Mouse (Mus musculus) heart, embryonic 16.5 days (tissue): ENCODE measurements around the gene Styxl1. TPM values are rescaled to one million over a fixed set of nuclear protein-coding genes. Genes with fewer than 3 reads are reported as not detected.

Source experiments
- ATAC-seq: fragments of 200-750 bp; cut with Nextera tagmentation; replicated peaks from 2 replicates; pipeline ENCODE4 v1.8.0; 2017; ENCODE audit warnings: moderate number of reproducible peaks; ENCODE audit not compliant: insufficient read depth, low FRiP score; ENCODE audit errors: extremely low read depth
- H3K27ac ChIP-seq: fragments of 300-500 bp; sonication (generic); 2 replicates; pipeline ENCODE4 v1.5.1; 2014; ENCODE audit warnings: mild to moderate bottlenecking, low read length, control low read depth, moderate library complexity
- H3K27me3 ChIP-seq: fragments of 300-500 bp; sonication (generic); 2 replicates; pipeline ENCODE4 v1.6.1; 2014; ENCODE audit warnings: low read length, mixed read lengths; ENCODE audit not compliant: control insufficient read depth, insufficient read depth
- H3K36me3 ChIP-seq: fragments of 300-500 bp; sonication (generic); 2 replicates; pipeline ENCODE4 v1.6.1; 2014; ENCODE audit not compliant: control insufficient read depth, insufficient read depth
- H3K4me1 ChIP-seq: fragments of 300-500 bp; sonication (generic); 2 replicates; pipeline ENCODE4 v1.6.1; 2014; ENCODE audit warnings: low read length, mixed read lengths; ENCODE audit not compliant: control insufficient read depth, insufficient read depth
- H3K4me2 ChIP-seq: fragments of 300-500 bp; sonication (generic); 2 replicates; pipeline ENCODE4 v1.6.1; 2014; ENCODE audit warnings: low read depth, mild to moderate bottlenecking, control low read depth, low read length
- H3K4me3 ChIP-seq: fragments of 300-500 bp; sonication (generic); 2 replicates; pipeline ENCODE4 v1.5.1; 2014; ENCODE audit warnings: mild to moderate bottlenecking, control low read depth, low read length
- H3K9ac ChIP-seq: fragments of 300-500 bp; sonication (generic); 2 replicates; pipeline ENCODE4 v1.6.1; 2014; ENCODE audit warnings: low read length, control low read depth
- H3K9me3 ChIP-seq: fragments of 300-500 bp; sonication (generic); replicated peaks from 2 replicates; pipeline ENCODE4 v1.6.1; 2016; ENCODE audit warnings: low read length; ENCODE audit not compliant: control insufficient read depth
- WGBS: fragments of 180-500 bp; shearing (Covaris S2); extraction: QIAGEN DNeasy Blood & Tissue Kit; methylation state at CpG from one replicate; pipeline ENCODE4 v1.1.7; 2014; 5-methylcytosine and 5-hydroxymethylcytosine counted together
- polyA plus RNA-seq: library from polyadenylated mRNA; unstranded; fragments of >200 nt; fragmentation: Nextera tagmentation; extraction: Ambion mirVana; gene quantifications from 2 replicates; pipeline ENCODE4 v1.2.1, GENCODE M21; 2015

Styxl1 gene
- polyA plus RNA-seq, 1 experiment from 2014 or later, result 0.56 TPM

- ATAC-seq, result no peak
- Histone ChIP-seq H3K9ac (no peak overlapping the region), H3K27ac (no peak overlapping the region), H3K4me3 (no peak overlapping the region), H3K27me3 (0 out of 2 replicates have a peak, but pooled peaks cover 2% of the 10 kb centered on the region), H3K4me1 (peaks cover 2% of the 10 kb centered on the region; the same call in 1 of the 2 replicates), H3K4me2 (no peak overlapping the region), H3K36me3 (no peaks in the 10 kb centered on the region), H3K9me3 (no peaks in the 10 kb centered on the region)
- 57% methylated on average over 2 of the region's 2 CpGs for WGBS
Measured at GRCm38 (mm10) chr5:135804735-135805134, 26.6 kb upstream of the Styxl1 start.

GRCm38 (mm10) chr5:135803676-135804075 lies 25.5 kb upstream of the Styxl1 start:
- no peak overlapping the region for H3K4me2 ChIP-seq
- H3K27ac ChIP-seq, result no peak overlapping the region
- 77% methylated on average over 4 of the region's 4 CpGs for WGBS
- no peak overlapping the region for H3K4me3 ChIP-seq
- no peak for ATAC-seq
- H3K9ac ChIP-seq, result no peak overlapping the region
- 0 out of 2 replicates have a peak, but pooled peaks cover 2% of the 10 kb centered on the region for H3K27me3 ChIP-seq
- peaks cover 2% of the 10 kb centered on the region; the same call in 1 of the 2 replicates for H3K4me1 ChIP-seq
- H3K36me3 ChIP-seq, result no peaks in the 10 kb centered on the region
- no peaks in the 10 kb centered on the region for H3K9me3 ChIP-seq

GRCm38 (mm10) chr5:135803135-135803534 lies 24.9 kb upstream of the Styxl1 start:
- 46% methylated on average over 4 of the region's 4 CpGs for WGBS
- H3K9ac ChIP-seq, result no peak overlapping the region

GRCm38 (mm10) chr5:135802641-135803040 lies 24.5 kb upstream of the Styxl1 start:
- Histone ChIP-seq H3K4me3 (no peak overlapping the region), H3K27me3 (0 out of 2 replicates have a peak, but pooled peaks cover 2% of the 10 kb centered on the region), H3K9ac (no peak overlapping the region), H3K9me3 (no peaks in the 10 kb centered on the region), H3K27ac (no peak overlapping the region), H3K4me1 (peaks cover 2% of the 10 kb centered on the region; the same call in 1 of the 2 replicates), H3K4me2 (no peak overlapping the region), H3K36me3 (no peaks in the 10 kb centered on the region)
- no peak for ATAC-seq
- 86% methylated on average over 8 of the region's 8 CpGs for WGBS

More at GRCm38 (mm10) chr5:135803135-135803534, 24.9 kb upstream of the Styxl1 start:
- Histone ChIP-seq H3K36me3 (no peaks in the 10 kb centered on the region), H3K9me3 (no peaks in the 10 kb centered on the region), H3K27me3 (0 out of 2 replicates have a peak, but pooled peaks cover 2% of the 10 kb centered on the region), H3K4me3 (no peak overlapping the region), H3K4me1 (peaks cover 2% of the 10 kb centered on the region; the same call in 1 of the 2 replicates), H3K4me2 (no peak overlapping the region), H3K27ac (no peak overlapping the region)
- ATAC-seq, result no peak

GRCm38 (mm10) chr5:135800927-135801326 lies 22.7 kb upstream of the Styxl1 start:
- Histone ChIP-seq H3K9ac (no peak overlapping the region), H3K27me3 (0 out of 2 replicates have a peak, but pooled peaks cover 2% of the 10 kb centered on the region), H3K4me3 (no peak overlapping the region), H3K36me3 (no peaks in the 10 kb centered on the region), H3K27ac (no peak overlapping the region), H3K4me2 (no peak overlapping the region), H3K9me3 (no peaks in the 10 kb centered on the region), H3K4me1 (no peaks in the 10 kb centered on the region)
- ATAC-seq, result peak; percentile 49; the same call in 1 of the 2 replicates
- WGBS, result under 1% methylated on average over 6 of the region's 6 CpGs

GRCm38 (mm10) chr5:135799746-135800145 lies 21.6 kb upstream of the Styxl1 start:
- H3K27me3 ChIP-seq, result 0 out of 2 replicates have a peak, but pooled peaks cover 2% of the 10 kb centered on the region
- peaks cover 4% of the 10 kb centered on the region for H3K4me1 ChIP-seq
- 42% methylated on average over 4 of the region's 4 CpGs for WGBS
- no peak overlapping the region for H3K27ac ChIP-seq
- no peak overlapping the region for H3K9ac ChIP-seq
- ATAC-seq, result no peak
- H3K4me3 ChIP-seq, result no peak overlapping the region
- no peak overlapping the region for H3K4me2 ChIP-seq
- no peaks in the 10 kb centered on the region for H3K9me3 ChIP-seq
- H3K36me3 ChIP-seq, result no peaks in the 10 kb centered on the region

- Histone ChIP-seq H3K9me3 (no peaks in the 10 kb centered on the region), H3K4me3 (peak overlapping the region; percentile 51), H3K36me3 (peaks cover 22% of the 10 kb centered on the region), H3K27ac (peak overlapping the region; percentile 68; the same call in 1 of the 2 replicates), H3K4me1 (peaks cover 10% of the 10 kb centered on the region), H3K4me2 (peak overlapping the region; percentile 67), H3K9ac (peak overlapping the region; percentile 72), H3K27me3 (no peaks in the 10 kb centered on the region)
- no peak; the same call in 1 of the 2 replicates for ATAC-seq
- WGBS, result 8% methylated on average over 5 of the region's 5 CpGs
Measured at GRCm38 (mm10) chr5:135794859-135795181, 16.6 kb upstream of the Styxl1 start.

GRCm38 (mm10) chr5:135793996-135794858 lies 16.0 kb upstream of the Styxl1 start:
- H3K4me3 ChIP-seq, result peak overlapping the region; percentile 51
- H3K27ac ChIP-seq, result peak overlapping the region; percentile 68
- no peaks in the 10 kb centered on the region for H3K27me3 ChIP-seq
- no peaks in the 10 kb centered on the region for H3K9me3 ChIP-seq
- ATAC-seq, result peak; percentile 87
- peaks cover 10% of the 10 kb centered on the region for H3K4me1 ChIP-seq
- 10% methylated on average over 20 of the region's 20 CpGs for WGBS
- H3K9ac ChIP-seq, result peak overlapping the region; percentile 72
- H3K36me3 ChIP-seq, result peaks cover 27% of the 10 kb centered on the region
- peak overlapping the region; percentile 67 for H3K4me2 ChIP-seq

GRCm38 (mm10) chr5:135782901-135783300 lies 4.7 kb upstream of the Styxl1 start:
- WGBS, result 78% methylated on average over 4 of the region's 4 CpGs
- Histone ChIP-seq H3K4me2 (no peak overlapping the region), H3K27ac (no peak overlapping the region), H3K9me3 (no peaks in the 10 kb centered on the region), H3K4me3 (no peak overlapping the region), H3K9ac (no peak overlapping the region), H3K36me3 (peaks cover 56% of the 10 kb centered on the region), H3K4me1 (peaks cover 23% of the 10 kb centered on the region), H3K27me3 (no peaks in the 10 kb centered on the region)
- no peak for ATAC-seq
